Mouse (Mus musculus): ENCODE measurements at regions not wholly inside any gene's neighbourhood (a gene's known extent, or its start where the extent isn't known, plus 50 kb on each side); places are given as distances from the start of the nearest gene placed in this dataset.

DNA sequence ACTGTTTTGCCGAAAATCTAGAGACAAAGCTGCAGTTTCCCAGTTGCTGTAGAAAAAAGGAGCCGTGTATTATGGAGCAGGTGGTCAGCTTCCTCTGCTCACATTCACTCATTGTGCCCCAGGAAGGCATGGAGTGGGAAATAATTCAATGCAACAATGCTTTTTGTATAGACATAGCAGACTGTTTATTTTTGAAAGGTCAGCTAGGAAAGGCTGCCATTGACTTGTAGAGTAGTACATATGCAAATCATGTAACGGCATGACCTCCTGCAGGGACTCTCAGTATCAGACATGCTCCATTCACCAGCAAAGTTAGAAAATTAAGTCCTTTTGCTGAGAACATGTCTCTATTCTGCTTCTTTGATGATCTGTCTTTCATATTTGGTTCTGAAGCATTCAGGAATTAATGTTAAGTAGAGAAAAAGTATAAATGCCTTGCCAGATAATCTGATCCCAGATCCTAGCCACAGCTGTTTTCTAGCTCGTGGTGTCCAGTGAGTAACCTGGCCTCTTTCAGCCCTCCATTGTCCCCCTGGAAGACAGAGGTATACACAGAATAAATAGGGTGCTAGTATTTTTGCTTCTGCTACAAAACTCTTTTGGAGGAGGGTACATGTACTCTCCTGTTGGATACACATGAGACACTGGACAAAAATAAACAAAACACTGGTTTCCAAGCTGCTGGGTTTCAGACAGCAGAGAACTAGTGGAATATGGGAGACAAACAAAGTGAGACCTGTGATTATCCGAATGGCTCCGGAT, 389.5 kb upstream of the Pik3r1 start:
- no peaks in the 10 kb centered on the region for H3K9me3 ChIP-seq
- no peaks in the 10 kb centered on the region for H3K27me3 ChIP-seq
- no peak overlapping the region for H3K27ac ChIP-seq
- H3K9ac ChIP-seq: no peak overlapping the region
- no peak overlapping the region for H3K4me3 ChIP-seq
- no peaks in the 10 kb centered on the region for H3K4me1 ChIP-seq
- no peak for ATAC-seq (ENCODE audit: insufficient number of reproducible peaks, low FRiP score, low TSS enrichment, low read depth)
- H3K4me2 ChIP-seq: no peak overlapping the region
- 79% methylated on average over 6 of the region's 6 CpGs for WGBS
- H3K36me3 ChIP-seq: no peaks in the 10 kb centered on the region

DNA sequence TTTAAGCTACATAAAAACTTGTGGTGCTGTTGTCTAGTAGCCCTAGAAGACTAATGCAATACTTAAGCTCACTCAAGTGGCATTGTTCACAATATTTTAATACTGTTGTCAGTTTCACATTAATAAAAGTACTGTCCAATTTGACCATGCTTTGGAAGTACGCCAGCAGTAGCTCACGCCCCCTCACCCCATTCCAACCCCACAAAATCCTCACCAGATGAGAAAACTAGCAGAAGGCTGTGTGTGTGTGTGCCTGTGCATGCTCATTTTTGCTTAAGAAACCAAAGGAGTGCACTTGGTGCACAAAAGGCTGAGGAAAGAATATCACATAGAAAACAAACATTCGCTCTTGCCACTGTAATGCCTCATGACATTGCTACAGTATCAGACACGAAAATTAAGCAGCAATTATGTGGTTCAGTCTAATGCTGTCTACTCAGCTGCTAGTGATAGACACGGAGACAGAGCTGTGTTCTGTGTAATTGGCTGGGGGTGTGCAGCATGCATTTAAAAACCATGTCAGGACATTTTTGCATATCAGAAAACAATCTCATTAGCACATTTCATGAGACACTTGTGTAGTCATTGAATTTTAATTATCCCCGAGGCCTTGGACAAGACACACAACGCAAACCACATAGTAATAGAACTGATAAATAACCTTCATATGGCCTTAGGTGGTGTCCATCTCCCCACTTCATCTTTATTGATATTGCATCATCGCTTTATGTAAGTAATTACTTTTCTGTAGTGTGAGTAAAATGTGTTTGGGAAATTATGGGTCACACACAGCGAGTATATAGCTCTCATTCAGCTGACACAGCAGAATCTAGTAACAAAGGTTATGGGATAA, 405.6 kb upstream of the Pik3r1 start:
- Histone ChIP-seq H3K9me3 (no peaks in the 10 kb centered on the region), H3K9ac (no peak overlapping the region), H3K4me1 (no peaks in the 10 kb centered on the region), H3K27me3 (no peaks in the 10 kb centered on the region), H3K36me3 (no peaks in the 10 kb centered on the region), H3K4me3 (no peak overlapping the region), H3K4me2 (no peak overlapping the region), H3K27ac (no peak overlapping the region)
- ATAC-seq (ENCODE audit: insufficient number of reproducible peaks, low FRiP score, low TSS enrichment, low read depth): no peak
- 80% methylated on average over 9 of the region's 9 CpGs for WGBS

- Histone ChIP-seq H3K9me3 (no peaks in the 10 kb centered on the region), H3K4me3 (no peak overlapping the region), H3K27me3 (no peaks in the 10 kb centered on the region), H3K4me1 (no peaks in the 10 kb centered on the region), H3K27ac (no peak overlapping the region), H3K36me3 (no peaks in the 10 kb centered on the region), H3K9ac (no peak overlapping the region), H3K4me2 (no peak overlapping the region)
- 87% methylated on average over 3 of the region's 3 CpGs for WGBS
- ATAC-seq (ENCODE audit: insufficient number of reproducible peaks, low FRiP score, low TSS enrichment, low read depth): no peak
Measured at GRCm38 (mm10) chr13:102174431-102174830, 406.4 kb upstream of the Pik3r1 start.

DNA sequence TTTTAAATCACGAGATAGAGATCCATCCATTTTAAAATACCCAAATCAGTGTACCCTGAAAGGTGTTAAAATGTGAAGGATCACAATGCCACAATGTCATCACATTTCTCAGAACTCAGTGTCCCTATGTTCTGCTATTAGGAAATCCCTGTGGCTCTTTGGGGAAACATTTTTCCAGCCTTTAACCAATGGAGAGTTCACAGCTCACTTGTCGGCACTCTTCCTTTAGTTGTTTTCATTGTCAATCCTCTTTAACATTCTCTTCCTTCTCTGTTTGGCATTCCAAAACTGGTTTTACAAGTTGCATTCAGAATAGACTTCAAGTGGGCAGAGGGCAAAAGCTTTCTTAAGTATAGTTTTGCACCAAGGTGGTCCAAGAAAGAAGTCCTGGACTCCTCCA, 406.9 kb upstream of the Pik3r1 start:
- H3K4me3 ChIP-seq: no peak overlapping the region
- no peak overlapping the region for H3K4me2 ChIP-seq
- H3K4me1 ChIP-seq: no peaks in the 10 kb centered on the region
- no peaks in the 10 kb centered on the region for H3K9me3 ChIP-seq
- no peak for ATAC-seq (ENCODE audit: insufficient number of reproducible peaks, low FRiP score, low TSS enrichment, low read depth)
- H3K36me3 ChIP-seq: no peaks in the 10 kb centered on the region
- no peaks in the 10 kb centered on the region for H3K27me3 ChIP-seq
- no peak overlapping the region for H3K9ac ChIP-seq
- 87% methylated on average over 2 of the region's 2 CpGs for WGBS
- H3K27ac ChIP-seq: no peak overlapping the region

- Histone ChIP-seq H3K4me1 (no peaks in the 10 kb centered on the region), H3K9me3 (no peaks in the 10 kb centered on the region), H3K27ac (no peak overlapping the region), H3K4me3 (no peak overlapping the region), H3K27me3 (no peaks in the 10 kb centered on the region), H3K4me2 (no peak overlapping the region), H3K9ac (no peak overlapping the region), H3K36me3 (no peaks in the 10 kb centered on the region)
- no peak for ATAC-seq (ENCODE audit: insufficient number of reproducible peaks, low FRiP score, low TSS enrichment, low read depth)
- WGBS: 95% methylated on average over 1 of the region's 1 CpGs
Measured at GRCm38 (mm10) chr13:102175406-102175805, 407.4 kb upstream of the Pik3r1 start.

DNA sequence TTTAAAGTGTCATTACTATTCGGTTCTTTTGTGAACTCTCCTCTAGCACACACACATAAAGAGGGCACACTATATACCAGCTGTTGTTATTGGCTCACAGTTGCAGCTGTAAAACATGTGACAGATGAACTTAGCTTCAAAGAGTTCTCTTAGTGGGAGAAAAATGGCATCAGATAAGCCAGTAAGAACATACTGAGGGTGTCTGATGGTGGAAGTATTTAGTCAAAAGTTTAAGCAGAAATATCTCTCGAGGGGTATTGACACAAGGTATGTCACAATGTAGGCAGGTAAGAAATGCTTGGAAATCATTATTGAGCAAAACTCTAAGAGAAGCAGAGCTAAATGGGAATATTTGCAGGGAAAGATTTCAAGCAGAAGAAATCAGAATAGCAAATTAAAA, 408.4 kb upstream of the Pik3r1 start:
- Histone ChIP-seq H3K27me3 (no peaks in the 10 kb centered on the region), H3K4me2 (no peak overlapping the region), H3K9me3 (no peaks in the 10 kb centered on the region), H3K4me1 (no peaks in the 10 kb centered on the region), H3K27ac (no peak overlapping the region), H3K9ac (no peak overlapping the region), H3K36me3 (no peaks in the 10 kb centered on the region), H3K4me3 (no peak overlapping the region)
- no peak for ATAC-seq (ENCODE audit: insufficient number of reproducible peaks, low FRiP score, low TSS enrichment, low read depth)
- WGBS: 72% methylated on average over 2 of the region's 2 CpGs

DNA sequence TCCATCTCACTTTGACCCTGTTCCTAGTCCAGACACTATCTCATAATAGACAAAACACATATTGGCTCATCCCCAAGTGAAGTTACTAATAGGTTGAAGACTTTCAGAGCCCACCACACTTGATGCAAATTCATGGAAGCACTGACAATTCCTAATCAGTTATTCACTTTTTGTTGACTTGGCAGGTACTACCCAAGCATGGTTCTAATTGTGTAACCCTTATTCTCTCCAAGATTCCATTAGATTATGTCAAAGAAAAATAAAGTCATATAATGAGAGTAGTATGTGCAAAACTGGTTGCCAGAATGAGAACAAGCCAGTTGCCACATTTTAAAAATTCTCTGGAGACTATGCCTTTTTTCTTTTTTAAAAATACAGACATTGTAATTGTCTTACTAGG, 426.7 kb upstream of the Pik3r1 start:
- no peaks in the 10 kb centered on the region for H3K9me3 ChIP-seq
- no peak for ATAC-seq (ENCODE audit: insufficient number of reproducible peaks, low FRiP score, low TSS enrichment, low read depth)
- H3K4me3 ChIP-seq: no peak overlapping the region
- H3K4me1 ChIP-seq: no peaks in the 10 kb centered on the region
- H3K9ac ChIP-seq: no peak overlapping the region
- no peak overlapping the region for H3K27ac ChIP-seq
- no peak overlapping the region for H3K4me2 ChIP-seq
- H3K27me3 ChIP-seq: no peaks in the 10 kb centered on the region
- no peaks in the 10 kb centered on the region for H3K36me3 ChIP-seq

DNA sequence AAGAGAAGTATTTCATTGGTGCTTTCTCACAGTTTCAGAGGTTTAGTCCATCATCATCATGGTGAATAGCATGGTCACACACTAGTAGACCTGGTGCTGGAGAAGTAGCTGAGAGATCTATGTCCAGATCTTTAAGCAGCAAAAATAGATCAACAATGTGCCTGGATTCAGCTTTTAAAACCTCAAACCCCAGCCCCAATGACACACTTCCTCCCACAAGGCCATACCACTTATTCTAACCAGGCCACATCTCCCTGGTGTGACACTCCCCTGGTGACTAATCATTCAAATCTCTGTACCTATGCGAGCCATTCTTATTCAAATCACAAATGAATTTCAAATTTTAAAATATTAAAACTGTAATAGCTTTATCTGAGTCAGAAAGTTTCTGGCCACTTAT, 434.3 kb upstream of the Pik3r1 start:
- no peak overlapping the region for H3K4me2 ChIP-seq
- no peaks in the 10 kb centered on the region for H3K36me3 ChIP-seq
- no peak overlapping the region for H3K4me3 ChIP-seq
- H3K27me3 ChIP-seq: no peaks in the 10 kb centered on the region
- no peaks in the 10 kb centered on the region for H3K4me1 ChIP-seq
- no peak overlapping the region for H3K27ac ChIP-seq
- H3K9me3 ChIP-seq: no peaks in the 10 kb centered on the region
- no peak for ATAC-seq (ENCODE audit: insufficient number of reproducible peaks, low FRiP score, low TSS enrichment, low read depth)
- WGBS: 81% methylated on average over 1 of the region's 1 CpGs
- no peak overlapping the region for H3K9ac ChIP-seq

DNA sequence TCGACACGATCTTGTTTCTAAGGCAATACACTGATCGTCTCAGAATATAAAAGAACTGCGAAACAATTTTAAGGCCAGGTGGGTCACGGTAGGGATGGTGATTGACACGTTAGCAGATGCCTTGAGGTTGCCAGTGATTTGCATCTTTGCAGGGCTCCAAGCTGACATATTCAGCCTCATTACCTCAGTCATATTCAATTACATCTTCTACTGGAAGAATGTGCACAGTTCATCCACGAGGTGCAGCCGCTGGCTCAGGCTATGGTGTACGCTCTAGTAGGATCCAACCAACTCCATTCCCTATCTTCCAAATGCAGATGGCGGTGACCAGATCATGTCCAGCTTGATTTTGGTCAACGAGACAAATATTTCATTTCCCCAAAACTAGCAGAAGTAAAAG, 450.5 kb upstream of the Pik3r1 start:
- Histone ChIP-seq H3K27ac (no peak overlapping the region), H3K4me1 (no peaks in the 10 kb centered on the region), H3K36me3 (no peaks in the 10 kb centered on the region), H3K27me3 (no peaks in the 10 kb centered on the region), H3K4me3 (no peak overlapping the region), H3K9me3 (no peaks in the 10 kb centered on the region), H3K4me2 (no peak overlapping the region), H3K9ac (no peak overlapping the region)
- WGBS: 88% methylated on average over 11 of the region's 11 CpGs
- no peak for ATAC-seq (ENCODE audit: insufficient number of reproducible peaks, low FRiP score, low TSS enrichment, low read depth)

- WGBS: 87% methylated on average over 7 of the region's 7 CpGs
- H3K36me3 ChIP-seq: no peaks in the 10 kb centered on the region
- ATAC-seq (ENCODE audit: insufficient number of reproducible peaks, low FRiP score, low TSS enrichment, low read depth): no peak
Measured at GRCm38 (mm10) chr13:102231048-102231447, 462.3 kb upstream of the Cd180 start.

GRCm38 (mm10) chr13:102232291-102232936, 460.9 kb upstream of the Cd180 start:
- Histone ChIP-seq H3K9ac (no peak overlapping the region), H3K4me2 (no peak overlapping the region), H3K27ac (no peak overlapping the region), H3K4me3 (no peak overlapping the region), H3K36me3 (no peaks in the 10 kb centered on the region), H3K9me3 (no peaks in the 10 kb centered on the region), H3K27me3 (no peaks in the 10 kb centered on the region), H3K4me1 (peaks cover 3% of the 10 kb centered on the region; the same call in 1 of the 2 replicates)
- 63% methylated on average over 4 of the region's 4 CpGs for WGBS
- no peak for ATAC-seq (ENCODE audit: insufficient number of reproducible peaks, low FRiP score, low TSS enrichment, low read depth)

More at GRCm38 (mm10) chr13:102231048-102231447, 462.3 kb upstream of the Cd180 start:
- no peaks in the 10 kb centered on the region for H3K9me3 ChIP-seq
- no peaks in the 10 kb centered on the region for H3K27me3 ChIP-seq
- H3K9ac ChIP-seq: no peak overlapping the region
- H3K27ac ChIP-seq: no peak overlapping the region
- peaks cover 3% of the 10 kb centered on the region; the same call in 1 of the 2 replicates for H3K4me1 ChIP-seq
- no peak overlapping the region for H3K4me2 ChIP-seq
- H3K4me3 ChIP-seq: no peak overlapping the region

DNA sequence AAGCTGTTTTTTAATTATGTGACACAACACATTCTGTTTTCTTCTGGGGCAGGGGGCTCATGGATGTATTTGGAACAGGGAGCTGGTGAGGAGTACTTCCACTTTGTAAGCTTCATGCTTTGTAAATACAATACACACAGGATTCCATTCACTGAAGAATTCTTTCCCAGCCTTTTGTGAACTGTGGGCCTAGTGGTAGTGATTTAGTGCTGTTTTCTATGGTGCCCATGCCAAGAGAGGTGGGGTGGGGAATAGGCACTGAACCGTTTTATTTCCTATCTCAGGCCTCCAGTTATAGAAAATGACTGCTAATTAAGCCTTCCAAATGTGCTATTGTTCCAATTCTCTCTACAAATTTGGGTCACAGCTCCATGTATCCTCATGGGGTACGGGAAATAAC, 442.5 kb upstream of the Cd180 start:
- Histone ChIP-seq H3K4me1 (no peaks in the 10 kb centered on the region), H3K4me3 (no peak overlapping the region), H3K9me3 (no peaks in the 10 kb centered on the region), H3K9ac (no peak overlapping the region), H3K27ac (no peak overlapping the region), H3K36me3 (no peaks in the 10 kb centered on the region), H3K4me2 (no peak overlapping the region), H3K27me3 (no peaks in the 10 kb centered on the region)
- WGBS: 85% methylated on average over 2 of the region's 2 CpGs
- ATAC-seq (ENCODE audit: insufficient number of reproducible peaks, low FRiP score, low TSS enrichment, low read depth): no peak
